Mouse (Mus musculus): ENCODE results near the gene Ciart.
A peak's percentile ranks its signal among the peaks of the same experiment; 100 is the strongest.
"Not testable (repeated sequence)": the region's sequence is repeated elsewhere in the genome, so short reads cannot be mapped to it uniquely, and the experiment has no call there.

Gene Ciart

GRCm38 (mm10) chr3:95881979-95882815, at the start of gene Ciart:
Gene Ciart, minus strand, starts transcription at chr3:95882251.
- peak; percentile 99 for DNase-seq

GRCm38 (mm10) chr3:95931471-95931870, 49.4 kb upstream of the Ciart start:
- no peak for DNase-seq

- DNase-seq, result no peak
Measured at GRCm38 (mm10) chr3:95930471-95930789, 48.4 kb upstream of the Ciart start.

GRCm38 (mm10) chr3:95929581-95930470, 47.8 kb upstream of the Ciart start:
- no peak for DNase-seq

GRCm38 (mm10) chr3:95928658-95929503, 46.8 kb upstream of the Ciart start, which contains the start of gene Anp32e:
Gene Anp32e, plus strand, starts transcription at chr3:95929246.
- DNase-seq, result peak; percentile 98

GRCm38 (mm10) chr3:95928261-95928657, 46.2 kb upstream of the Ciart start:
- no peak for DNase-seq

GRCm38 (mm10) chr3:95925087-95925486, 43.0 kb upstream of the Ciart start:
- DNase-seq, result no peak

- DNase-seq, result no peak
Measured at GRCm38 (mm10) chr3:95924185-95924584, 42.1 kb upstream of the Ciart start.

GRCm38 (mm10) chr3:95923429-95923828, 41.4 kb upstream of the Ciart start:
- not testable (repeated sequence) for DNase-seq

- not testable (repeated sequence) for DNase-seq
Measured at GRCm38 (mm10) chr3:95920532-95920931, 38.5 kb upstream of the Ciart start.

- no peak for DNase-seq
Measured at GRCm38 (mm10) chr3:95916760-95917159, 34.7 kb upstream of the Ciart start.

- no peak for DNase-seq
Measured at GRCm38 (mm10) chr3:95914706-95915105, 32.7 kb upstream of the Ciart start.

GRCm38 (mm10) chr3:95907613-95908012, 25.6 kb upstream of the Ciart start:
- no peak for DNase-seq

- DNase-seq, result no peak
Measured at GRCm38 (mm10) chr3:95906860-95907259, 24.8 kb upstream of the Ciart start.

GRCm38 (mm10) chr3:95905940-95906492, 24.0 kb upstream of the Ciart start:
- DNase-seq, result peak; percentile 53

GRCm38 (mm10) chr3:95905146-95905939, 23.3 kb upstream of the Ciart start:
- DNase-seq, result peak; percentile 92

- DNase-seq, result no peak
Measured at GRCm38 (mm10) chr3:95904568-95904967, 22.5 kb upstream of the Ciart start, which contains the start of gene Car14. Gene Car14, minus strand, starts transcription at chr3:95904691.

GRCm38 (mm10) chr3:95903753-95904502, 21.9 kb upstream of the Ciart start:
- no peak for DNase-seq

GRCm38 (mm10) chr3:95902643-95903042, 20.6 kb upstream of the Ciart start:
- DNase-seq, result no peak

GRCm38 (mm10) chr3:95902373-95902625, 20.2 kb upstream of the Ciart start:
- DNase-seq, result no peak
